Mouse (Mus musculus): Measurements from ENCODE around the gene Lyrm1. TPM values are rescaled to one million over a fixed set of nuclear protein-coding genes. Genes with fewer than 3 reads are reported as not detected.
A peak's percentile ranks its signal among the peaks of the same experiment; 100 is the strongest.

The Lyrm1 gene
- total and polyA plus RNA-seq, 3 experiments, result 4.6 to 10.9 (median 7.9) TPM

DNA sequence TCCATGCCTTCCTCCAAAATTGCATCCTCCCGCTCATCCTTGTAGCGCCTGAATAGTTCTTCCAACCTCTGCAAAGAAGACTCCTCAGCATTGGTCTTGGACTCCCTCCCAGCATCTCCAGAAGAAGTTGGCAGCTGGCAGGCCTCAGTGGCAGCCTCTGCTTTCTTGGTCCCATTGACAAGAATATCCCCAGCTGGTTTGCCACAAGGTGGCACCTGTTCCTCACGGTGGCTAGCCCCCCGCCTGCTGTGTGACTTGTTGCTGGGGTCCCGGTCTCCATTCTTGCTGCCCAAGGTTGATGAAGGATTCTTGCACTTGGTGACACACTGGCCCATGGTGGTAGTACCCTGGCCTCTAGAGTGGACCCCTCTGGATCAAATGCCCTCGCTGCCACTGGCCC, 36.2 kb upstream of the Lyrm1 start:
- Histone ChIP-seq H3K4me1 (ENCODE audit: control insufficient read depth in 1 of 2, insufficient read depth in 2 of 2) (peaks cover 21 to 72% of the 10 kb centered on the region in 2 experiments), H3K36me3 (replicated peaks in 1 of 2; ENCODE audit: control insufficient read depth in 1 of 2, insufficient read depth in 1 of 2, low read length in 1 of 2) (peaks cover 6 to 42% of the 10 kb centered on the region in 2 experiments), H3K4me2 (ENCODE audit: insufficient read depth, low read depth, poor library complexity, severe bottlenecking) (no peak overlapping the region), H3K27me3 (replicated peaks) (no peaks in the 10 kb centered on the region), H3K9ac (ENCODE audit: insufficient read depth, low read depth) (no peak overlapping the region), H3K9me3 (replicated peaks; ENCODE audit: low read length) (no peaks in the 10 kb centered on the region), H3K79me2 (replicated peaks; ENCODE audit: control insufficient read depth, extremely low read depth, insufficient read depth, poor library complexity, severe bottlenecking) (no peaks in the 10 kb centered on the region), H3K4me3 (replicated peaks in 1 of 3; ENCODE audit: low read depth in 2 of 3, low read length in 2 of 3, poor library complexity in 1 of 3) (no peak overlapping the region), H3K27ac (ENCODE audit: insufficient read depth, low read depth) (no peak overlapping the region)
- dilution Hi-C loops (cut with MboI; ENCODE audit: extremely low pct_ligation_motif_present, extremely low pct_unique_long_range_greater_than_20kb, low sequenced_read_pairs) (no loop called here), in situ Hi-C loops (cut with MboI; ENCODE audit: low pct_ligation_motif_present, low pct_unique_long_range_greater_than_20kb, low sequenced_read_pairs) (loop anchor here (25.0 kb wide), 1 partner anchor 203 kb away; no protein-coding TSS in a partner anchor)
- no peak for TF ChIP-seq SIN3A (IDR thresholded peaks at IDR 0.05; ENCODE audit: low read length)
- TF ChIP-seq USF2 (conservative IDR thresholded peaks at IDR 0.05; ENCODE audit: low read depth, low read length), result no peak
- TF ChIP-seq IRF4 (IDR thresholded peaks at IDR 0.05; ENCODE audit: low read depth, low read length), result 0 out of 2 replicates have a peak, but pooled peaks have one; percentile 13
- no peak for TF ChIP-seq RCOR1 (conservative IDR thresholded peaks at IDR 0.05; ENCODE audit: low read depth, low read length)
- peak in 1 of 2 experiments; percentile 66; a peak in 2 of 4 replicates for TF ChIP-seq CTCF (conservative IDR thresholded peaks at IDR 0.05 in 1 of 2, IDR thresholded peaks at IDR 0.05 in 1 of 2; ENCODE audit: low read depth in 2 of 2, low read length in 2 of 2)
- no peak for TF ChIP-seq MAFK (IDR thresholded peaks at IDR 0.05; ENCODE audit: insufficient replicate concordance, low read length)
- no peak for TF ChIP-seq ZNF384 (IDR thresholded peaks at IDR 0.05; ENCODE audit: low read depth, low read length)
- TF ChIP-seq MEF2A (IDR thresholded peaks at IDR 0.05; ENCODE audit: borderline replicate concordance, low read depth, low read length), result no peak
- no peak for TF ChIP-seq ETS1 (conservative IDR thresholded peaks at IDR 0.05; ENCODE audit: low read depth, low read length)
- TF ChIP-seq EP300 (IDR thresholded peaks at IDR 0.05; ENCODE audit: low read length), result no peak
- TF ChIP-seq MAX (IDR thresholded peaks at IDR 0.05; ENCODE audit: low read length), result no peak
- no peak for TF ChIP-seq UBTF (IDR thresholded peaks at IDR 0.05; ENCODE audit: low read depth, low read length)
- no peak for TF ChIP-seq USF1 (IDR thresholded peaks at IDR 0.05; ENCODE audit: low read depth, low read length)
- TF ChIP-seq TCF12 (IDR thresholded peaks at IDR 0.05; ENCODE audit: low read depth, low read length), result no peak
- TF ChIP-seq RAD21 (IDR thresholded peaks at IDR 0.05; ENCODE audit: low read depth, low read length), result peak; percentile 67
- no peak for TF ChIP-seq E2F4 (IDR thresholded peaks at IDR 0.05; ENCODE audit: insufficient replicate concordance, low read depth, low read length)
- no peak for TF ChIP-seq HCFC1 (IDR thresholded peaks at IDR 0.05; ENCODE audit: low read depth, low read length)
- TF ChIP-seq SMC3 (IDR thresholded peaks at IDR 0.05; ENCODE audit: low read depth, low read length), result peak; percentile 68
- no peak for TF ChIP-seq MAZ (IDR thresholded peaks at IDR 0.05; ENCODE audit: low read depth, low read length)
- no peak for TF ChIP-seq TBP (conservative IDR thresholded peaks at IDR 0.05; ENCODE audit: low read depth, low read length)
- no peak for TF ChIP-seq ZKSCAN1 (IDR thresholded peaks at IDR 0.05; ENCODE audit: borderline replicate concordance, low read depth, low read length)
- no peak for TF ChIP-seq POLR2AphosphoS2 (IDR thresholded peaks at IDR 0.05; ENCODE audit: low read depth, low read length)
- TF ChIP-seq ZMIZ1 (IDR thresholded peaks at IDR 0.05; ENCODE audit: low read depth, low read length), result no peak
- TF ChIP-seq CHD2 (IDR thresholded peaks at IDR 0.05; ENCODE audit: low read length), result no peak
- TF ChIP-seq JUN (IDR thresholded peaks at IDR 0.05; ENCODE audit: insufficient read depth, low read depth, low read length), result no peak
- peak; percentile 27 for DNase-seq (ENCODE audit: extremely low read depth)

All from CH12.LX (cell line).